Comparison of ENCODE assay signal across 9 mouse cellular contexts in genomic region chr16:44632330-44633058, GRCm38 (mm10).
A peak's percentile ranks its signal among the peaks of the same experiment; 100 is the strongest.
DNase-seq lines count a peak whose midpoint lies in the region; ATAC-seq lines count a peak whose summit lies in the region.
"Had no signal": no experiment of that assay in that cellular context is flagged by ENCODE, and none has a peak within 500 bp of the region (broad histone marks: within the 10 kb centered on the region; RNA-seq: fewer than 3 reads in every experiment).

No protein-coding gene starts in this region.

- DNase-seq in brain, adult 2 months (ENCODE audit: low read depth, low spot score), result peak; percentile 97
- peak; percentile 92 to 93 for DNase-seq in cerebellum, postnatal 25 days
- peak; percentile 43 for DNase-seq in gastrocnemius, postnatal 10 days
- peak; percentile 75 for DNase-seq in hindbrain, embryonic 14.5 days (ENCODE audit: low spot score)
- DNase-seq in layer of hippocampus, adult 9-11 months, result peak; percentile 64
- DNase-seq in urinary bladder, postnatal 36 days (ENCODE audit: low spot score in 2 of 2), result peak; percentile 30 to 60
- no peak for DNase-seq in natural killer cell, adult 2 months (ENCODE audit: low spot score in 2 of 2)

- no peak overlapping the region for H3K9ac ChIP-seq in hindbrain, embryonic 14.5 days
- H3K9ac ChIP-seq in midbrain, embryonic 12.5 days (replicated peaks), result no peak overlapping the region
- H3K9ac ChIP-seq: liver, embryonic 14.5 days had no signal

- 31% methylated on average over 9 of the region's 9 CpGs for WGBS in hindbrain, embryonic 14.5 days
- 43% methylated on average over 9 of the region's 9 CpGs for WGBS in midbrain, embryonic 12.5 days

- peak overlapping the region; percentile 66 for H3K27ac ChIP-seq in hindbrain, embryonic 14.5 days
- peak overlapping the region; percentile 11; the same call in 1 of the 2 replicates for H3K27ac ChIP-seq in midbrain, embryonic 12.5 days (replicated peaks)
- H3K27ac ChIP-seq: liver, embryonic 14.5 days had no signal

- ATAC-seq in hindbrain, embryonic 14.5 days (ENCODE audit: low FRiP score), result peak; percentile 87; the same call in 1 of the 2 replicates
- ATAC-seq in midbrain, embryonic 12.5 days (ENCODE audit: low FRiP score, low read depth), result peak; percentile 54; the same call in 1 of the 2 replicates

- no peak overlapping the region for H3K4me3 ChIP-seq in hindbrain, embryonic 14.5 days (replicated peaks; ENCODE audit: low read length)
- H3K4me3 ChIP-seq in midbrain, embryonic 12.5 days, result no peak overlapping the region

- H3K9me3 ChIP-seq in hindbrain, embryonic 14.5 days (ENCODE audit: control insufficient read depth, low read length), result no peaks in the 10 kb centered on the region
- H3K9me3 ChIP-seq in midbrain, embryonic 12.5 days, result no peaks in the 10 kb centered on the region

- H3K4me2 ChIP-seq in hindbrain, embryonic 14.5 days (replicated peaks), result peak overlapping the region; percentile 28; the same call in 1 of the 2 replicates
- no peak overlapping the region for H3K4me2 ChIP-seq in midbrain, embryonic 12.5 days (replicated peaks)

- H3K27me3 ChIP-seq in hindbrain, embryonic 14.5 days (ENCODE audit: control insufficient read depth, insufficient read depth, low read length), result no peaks in the 10 kb centered on the region
- H3K27me3 ChIP-seq in midbrain, embryonic 12.5 days, result peaks cover 4% of the 10 kb centered on the region

- peaks cover 17% of the 10 kb centered on the region; the same call in 1 of the 2 replicates for H3K4me1 ChIP-seq in hindbrain, embryonic 14.5 days (replicated peaks; ENCODE audit: control insufficient read depth, insufficient read depth, low read length)
- H3K4me1 ChIP-seq in midbrain, embryonic 12.5 days, result peaks cover 13% of the 10 kb centered on the region

- no peaks in the 10 kb centered on the region for H3K36me3 ChIP-seq in hindbrain, embryonic 14.5 days (replicated peaks; ENCODE audit: control insufficient read depth, insufficient read depth)
- H3K36me3 ChIP-seq in midbrain, embryonic 12.5 days, result no peaks in the 10 kb centered on the region

Comparison
In these comparisons a context has a peak if more than half of its experiments do, and no peak if none do; other contexts are left out.
1. DNase-seq: peak in brain, adult 2 months (single experiment), cerebellum, postnatal 25 days (2 of 2), gastrocnemius, postnatal 10 days (single experiment), hindbrain, embryonic 14.5 days (single experiment), layer of hippocampus, adult 9-11 months (single experiment) and urinary bladder, postnatal 36 days (2 of 2); none in natural killer cell, adult 2 months (0 of 2).